Mouse (Mus musculus) limb, embryonic 14.5 days (tissue): ENCODE data around the gene Nkx2-3. TPM values are rescaled to one million over a fixed set of nuclear protein-coding genes. Genes with fewer than 3 reads are reported as not detected.

Experiments
- ATAC-seq: fragments of 200-750 bp; cut with Nextera tagmentation; 2 replicates; pipeline ENCODE4 v1.8.0; 2017; ENCODE audit warnings: low read depth, moderate number of reproducible peaks, moderate TSS enrichment; ENCODE audit not compliant: low FRiP score
- DNase-seq: peaks from one replicate; pipeline ENCODE4 v3.0.0-alpha.2; 2015; ENCODE audit warnings: low spot score
- H3K27ac ChIP-seq: fragments of 300-500 bp; sonication (generic); replicated peaks from 2 replicates; pipeline ENCODE4 v1.5.1; 2014; ENCODE audit warnings: low read depth, mild to moderate bottlenecking, low read length, moderate library complexity, mixed read lengths
- H3K27me3 ChIP-seq: fragments of 300-500 bp; sonication (generic); 2 replicates; pipeline ENCODE4 v1.6.1; 2014; ENCODE audit warnings: low read length, mixed read lengths; ENCODE audit not compliant: control insufficient read depth, insufficient read depth
- H3K36me3 ChIP-seq: fragments of 300-500 bp; sonication (generic); 2 replicates; pipeline ENCODE4 v1.6.1; 2014; ENCODE audit warnings: mild to moderate bottlenecking, low read length, moderate library complexity, mixed read lengths; ENCODE audit not compliant: control insufficient read depth, insufficient read depth
- H3K4me1 ChIP-seq: fragments of 300-500 bp; sonication (generic); 2 replicates; pipeline ENCODE4 v1.6.1; 2014; ENCODE audit warnings: antibody characterized with exemption, low read length, mixed read lengths; ENCODE audit not compliant: control insufficient read depth, insufficient read depth
- H3K4me2 ChIP-seq: fragments of 300-500 bp; sonication (generic); replicated peaks from 2 replicates; pipeline ENCODE4 v1.6.1; 2014; ENCODE audit warnings: low read depth, mild to moderate bottlenecking, low read length, moderate library complexity; ENCODE audit not compliant: severe bottlenecking
- H3K4me3 ChIP-seq: fragments of 300-500 bp; sonication (generic); replicated peaks from 2 replicates; pipeline ENCODE4 v1.5.1; 2014; ENCODE audit warnings: low read length
- H3K9ac ChIP-seq: fragments of 300-500 bp; sonication (generic); 2 replicates; pipeline ENCODE4 v1.6.1; 2014; ENCODE audit warnings: mild to moderate bottlenecking, low read depth, low read length, moderate library complexity; ENCODE audit not compliant: severe bottlenecking
- H3K9me3 ChIP-seq: fragments of 300-500 bp; sonication (generic); 2 replicates; pipeline ENCODE4 v1.6.1; 2016; ENCODE audit warnings: low read length; ENCODE audit not compliant: control insufficient read depth
- POLR2A ChIP-seq: fragments of 200-500 bp; IDR thresholded peaks from 2 replicates; pipeline ENCODE4 v1.8.0; 2012; ENCODE audit warnings: inconsistent platforms, mild to moderate bottlenecking, moderate library complexity, borderline replicate concordance; ENCODE audit not compliant: insufficient read depth, insufficient read length; ENCODE audit errors: extremely low read depth
- whole genome bisulfite sequencing: fragments of 180-500 bp; shearing (Covaris S2); extraction: QIAGEN DNeasy Blood & Tissue Kit; methylation state at CpG from one replicate; pipeline ENCODE4 v1.1.7; 2014; 5-methylcytosine and 5-hydroxymethylcytosine counted together
- microRNA-seq: library from miRNA; unstranded; fragments of <30 nt; microRNA quantifications from one replicate; pipeline ENCODE4, GENCODE M21; 2016
- polyA plus RNA-seq, 2 experiments: library from polyadenylated mRNA; depleted of rRNA in 1 of 2; stranded (reverse) in 1 of 2; unstranded in 1 of 2; fragments of >200 nt; fragmentation: Nextera tagmentation in 1 of 2; extraction: Ambion mirVana in 1 of 2; gene quantifications; 2 replicates each; pipeline versions ENCODE4 v1.2.1 to v1.2.3; 2012 to 2014

The Nkx2-3 gene
- polyA plus RNA-seq, 2 experiments: not detected

GRCm38 (mm10) chr19:43660774-43661173 is 48.6 kb downstream of the Nkx2-3 start:
- H3K4me2 ChIP-seq: no peak overlapping the region
- DNase-seq (no peak), ATAC-seq (no peak)
- H3K9ac ChIP-seq: no peak overlapping the region
- no peaks in the 10 kb centered on the region for H3K9me3 ChIP-seq
- H3K4me1 ChIP-seq: no peaks in the 10 kb centered on the region
- no peak for TF ChIP-seq POLR2A
- H3K36me3 ChIP-seq: peaks cover 15% of the 10 kb centered on the region
- H3K4me3 ChIP-seq: no peak overlapping the region
- no peaks in the 10 kb centered on the region for H3K27me3 ChIP-seq
- no peak overlapping the region for H3K27ac ChIP-seq
- 75% methylated on average over 9 of the region's 9 CpGs for WGBS

- no peak for TF ChIP-seq POLR2A
- Histone ChIP-seq H3K9ac (no peak overlapping the region), H3K27ac (no peak overlapping the region), H3K36me3 (peaks cover 15% of the 10 kb centered on the region), H3K4me3 (no peak overlapping the region), H3K9me3 (no peaks in the 10 kb centered on the region), H3K4me2 (no peak overlapping the region), H3K4me1 (no peaks in the 10 kb centered on the region), H3K27me3 (no peaks in the 10 kb centered on the region)
- no peak for DNase-seq
- ATAC-seq: peak; percentile 47; the same call in 1 of the 2 replicates
- WGBS: 37% methylated on average over 19 of the region's 19 CpGs
Observed at GRCm38 (mm10) chr19:43662176-43662967, 50.2 kb downstream of the Nkx2-3 start.

DNA sequence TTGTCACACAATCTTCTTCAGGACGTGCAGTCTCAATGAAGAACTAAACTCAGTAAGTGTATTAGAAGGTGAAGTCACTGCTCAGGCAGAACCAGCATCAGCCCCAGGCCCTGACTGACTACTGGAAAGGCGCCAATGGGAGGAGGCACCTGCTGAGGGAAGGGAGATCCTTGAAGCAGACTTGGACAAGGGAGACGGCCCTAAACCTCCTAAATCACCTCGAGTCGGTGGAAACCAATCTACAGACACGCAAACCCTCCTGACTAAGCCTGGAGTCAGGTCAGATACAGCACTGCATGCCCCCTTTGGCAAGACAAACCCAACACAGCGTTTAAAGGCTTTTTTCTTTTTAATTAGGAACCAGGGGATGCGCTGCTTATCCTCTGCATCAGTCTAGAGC is 51.3 kb downstream of the Nkx2-3 start:
- WGBS: 82% methylated on average over 8 of the region's 8 CpGs
- H3K4me1 ChIP-seq: no peaks in the 10 kb centered on the region

More for the DNA sequence above, 51.3 kb downstream of the Nkx2-3 start:
- H3K36me3 ChIP-seq: peaks cover 15% of the 10 kb centered on the region
- no peak for TF ChIP-seq POLR2A
- no peak overlapping the region for H3K9ac ChIP-seq
- no peaks in the 10 kb centered on the region for H3K27me3 ChIP-seq
- ATAC-seq (no peak), DNase-seq (no peak)
- H3K27ac ChIP-seq: no peak overlapping the region
- no peaks in the 10 kb centered on the region for H3K9me3 ChIP-seq
- H3K4me3 ChIP-seq: no peak overlapping the region
- no peak overlapping the region for H3K4me2 ChIP-seq

Small RNAs within 50 kb of the gene (microRNA-seq; reads per million reads assigned to microRNA genes)
- gene Gm22646: not detected

Other genes with a start within 250 kb of the Nkx2-3 start
- gene Hpse2, start 224.0 kb upstream of the Nkx2-3 start, polyA plus RNA-seq (2012; rRNA removed): 4.9 and 5.6 TPM in 2 replicates
- 4.0 and 8.0 TPM in 2 replicates for gene Hpse2, start 224.0 kb upstream of the Nkx2-3 start, polyA plus RNA-seq (2014; fragmentation: Nextera tagmentation; extraction: Ambion mirVana)
- 3.3 and 4.3 TPM in 2 replicates for gene Cnnm1, start 171.9 kb upstream of the Nkx2-3 start, polyA plus RNA-seq (2012; rRNA removed)
- 1.3 and 1.7 TPM in 2 replicates for gene Cnnm1, start 171.9 kb upstream of the Nkx2-3 start, polyA plus RNA-seq (2014; fragmentation: Nextera tagmentation; extraction: Ambion mirVana)
- gene Got1, start 87.7 kb upstream of the Nkx2-3 start, polyA plus RNA-seq (2012; rRNA removed): 21.9 and 24.5 TPM in 2 replicates
- gene Got1, start 87.7 kb upstream of the Nkx2-3 start, polyA plus RNA-seq (2014; fragmentation: Nextera tagmentation; extraction: Ambion mirVana): 20.3 and 21.1 TPM in 2 replicates
- gene Slc25a28, start 62.6 kb downstream of the Nkx2-3 start, polyA plus RNA-seq (2012; rRNA removed): 70.0 and 77.8 TPM in 2 replicates
- 14.2 and 18.0 TPM in 2 replicates for gene Slc25a28, start 62.6 kb downstream of the Nkx2-3 start, polyA plus RNA-seq (2014; fragmentation: Nextera tagmentation; extraction: Ambion mirVana)
- 9.3 and 10.3 TPM in 2 replicates for gene Entpd7, start 77.3 kb downstream of the Nkx2-3 start, polyA plus RNA-seq (2012; rRNA removed)
- 11.8 and 13.2 TPM in 2 replicates for gene Entpd7, start 77.3 kb downstream of the Nkx2-3 start, polyA plus RNA-seq (2014; fragmentation: Nextera tagmentation; extraction: Ambion mirVana)
- gene Cutc, start 140.7 kb downstream of the Nkx2-3 start, polyA plus RNA-seq (2012; rRNA removed): 7.0 and 8.2 TPM in 2 replicates
- 13.0 and 13.3 TPM in 2 replicates for gene Cutc, start 140.7 kb downstream of the Nkx2-3 start, polyA plus RNA-seq (2014; fragmentation: Nextera tagmentation; extraction: Ambion mirVana)
- 15.8 and 17.7 TPM in 2 replicates for gene Cox15, start 140.7 kb downstream of the Nkx2-3 start, polyA plus RNA-seq (2012; rRNA removed)
- 7.7 and 8.8 TPM in 2 replicates for gene Cox15, start 140.7 kb downstream of the Nkx2-3 start, polyA plus RNA-seq (2014; fragmentation: Nextera tagmentation; extraction: Ambion mirVana)
- gene Abcc2, start 169.9 kb downstream of the Nkx2-3 start, polyA plus RNA-seq (2012; rRNA removed): 0.11 and 0.18 TPM in 2 replicates
- gene Abcc2, start 169.9 kb downstream of the Nkx2-3 start, polyA plus RNA-seq (2014; fragmentation: Nextera tagmentation; extraction: Ambion mirVana): 0.32 TPM in 1 of 2 replicates, not detected in the other